Mouse (Mus musculus) small intestine, adult 2 months (tissue): ENCODE results near the gene Pgr15l. TPM values are rescaled to one million over a fixed set of nuclear protein-coding genes. Genes with fewer than 3 reads are reported as not detected.

Experiments used
- H3K27ac ChIP-seq: fragments of 200-500 bp; 2 replicates; pipeline ENCODE4 v1.5.1; 2012; ENCODE audit warnings: low read depth, low read length, control low read depth, inconsistent platforms; ENCODE audit not compliant: insufficient read depth
- H3K27me3 ChIP-seq: fragments of 200-500 bp; 2 replicates; pipeline ENCODE4 v1.6.1; 2012; ENCODE audit warnings: mild to moderate bottlenecking, moderate library complexity, low read length, inconsistent platforms; ENCODE audit not compliant: control insufficient read depth, insufficient read depth
- H3K36me3 ChIP-seq: fragments of 200-500 bp; 2 replicates; pipeline ENCODE4 v1.6.1; 2012; ENCODE audit warnings: mild to moderate bottlenecking, low read length, control low read depth, inconsistent platforms; ENCODE audit not compliant: control insufficient read depth, insufficient read depth
- H3K4me1 ChIP-seq: fragments of 200-500 bp; 2 replicates; pipeline ENCODE4 v1.6.1; 2012; ENCODE audit warnings: low read length, inconsistent platforms, mixed read lengths; ENCODE audit not compliant: control insufficient read depth, insufficient read depth, insufficient read length
- H3K4me3 ChIP-seq: fragments of 200-500 bp; 2 replicates; pipeline ENCODE4 v1.5.1; 2012; ENCODE audit warnings: low read depth, mild to moderate bottlenecking, control low read depth, inconsistent platforms, low read length, moderate library complexity
- CTCF ChIP-seq: fragments of 200-500 bp; IDR thresholded peaks from 2 replicates; pipeline ENCODE4 v1.5.1; 2012; ENCODE audit warnings: low read depth, mild to moderate bottlenecking, control low read depth, inconsistent platforms, low read length, moderate library complexity, mixed read lengths; ENCODE audit not compliant: insufficient replicate concordance, insufficient read length; ENCODE audit errors: extremely low read depth
- POLR2A ChIP-seq: fragments of 200-500 bp; IDR thresholded peaks from 2 replicates; pipeline ENCODE4 v1.6.1; 2012; ENCODE audit warnings: low read depth, mild to moderate bottlenecking, control low read depth, inconsistent platforms, low read length, moderate library complexity
- WGBS: fragments of 180-500 bp; shearing (Covaris S2); methylation state at CpG from one replicate; pipeline ENCODE4 v1.1.7; 2018; 5-methylcytosine and 5-hydroxymethylcytosine counted together
- polyA plus RNA-seq: library from polyadenylated mRNA; depleted of rRNA; stranded (reverse); fragments of >200 nt; gene quantifications from 2 replicates; pipeline ENCODE4 v1.2.3, GENCODE M21; 2012; rRNA removed

Pgr15l gene
- polyA plus RNA-seq = not detected in 2 replicates

GRCm38 (mm10) chrX:97072369-97072768 is at the start of gene Pgr15l:
Pgr15l (plus strand) TSS chrX:97072596.
- 17% methylated on average over 20 of the region's 20 CpGs for WGBS
- TF ChIP-seq POLR2A (no peak), CTCF (no peak)
- H3K27ac ChIP-seq = no peak within 1 kb of the TSS
- no peaks in the 10 kb centered on the region for H3K4me1 ChIP-seq
- H3K36me3 ChIP-seq = no peaks in the 10 kb centered on the region
- H3K27me3 ChIP-seq = no peaks in the 10 kb centered on the region
- H3K4me3 ChIP-seq = no peak within 1 kb of the TSS

- TF ChIP-seq POLR2A (no peak), CTCF (no peak)
- Histone ChIP-seq H3K27me3 (no peaks in the 10 kb centered on the region), H3K27ac (no peak overlapping the region), H3K36me3 (no peaks in the 10 kb centered on the region), H3K4me3 (no peak overlapping the region), H3K4me1 (no peaks in the 10 kb centered on the region)
Observed at GRCm38 (mm10) chrX:97027540-97027939, 44.9 kb upstream of the Pgr15l start.

DNA sequence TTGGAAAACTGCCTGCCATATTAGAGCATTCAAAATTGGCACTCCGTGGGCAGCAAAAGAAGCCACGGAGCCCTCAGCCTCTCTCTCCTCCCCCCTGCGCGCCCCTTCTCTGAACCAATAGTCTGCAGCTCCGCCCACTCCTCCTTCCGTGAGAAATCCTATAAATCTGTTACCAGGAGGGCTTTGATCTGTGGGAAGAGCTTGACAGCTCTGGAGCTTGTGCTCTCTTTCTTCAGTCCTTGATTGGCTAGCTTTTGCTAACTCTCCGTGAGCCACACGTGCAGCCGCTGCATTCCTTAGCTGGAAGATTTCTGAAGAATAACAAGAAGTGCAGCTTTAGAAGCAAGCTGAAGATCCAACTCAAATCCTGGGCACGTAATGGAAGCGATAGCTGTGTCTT is 2.6 kb upstream of the Pgr15l start:
- TF ChIP-seq CTCF = no peak
- no peak for TF ChIP-seq POLR2A
- Histone ChIP-seq H3K4me1 (no peaks in the 10 kb centered on the region), H3K4me3 (no peak overlapping the region), H3K27me3 (no peaks in the 10 kb centered on the region), H3K27ac (no peak overlapping the region), H3K36me3 (no peaks in the 10 kb centered on the region)
- 12% methylated on average over 11 of the region's 11 CpGs for WGBS
